Mouse (Mus musculus): Measurements from ENCODE around the gene Rgl3. TPM values are rescaled to one million over a fixed set of nuclear protein-coding genes. Genes with fewer than 3 reads are reported as not detected.
A peak's percentile ranks its signal among the peaks of the same experiment; 100 is the strongest.

The Rgl3 gene
- 1.7 and 2.0 TPM in 2 replicates for polyA plus RNA-seq (2015; fragmentation: Nextera tagmentation; extraction: Ambion mirVana)

- Histone ChIP-seq H3K9me3 (ENCODE audit: control insufficient read depth, low read length) (no peaks in the 10 kb centered on the region), H3K36me3 (ENCODE audit: control insufficient read depth, insufficient read depth, low read length) (no peaks in the 10 kb centered on the region), H3K4me2 (ENCODE audit: low read depth, low read length) (peak within 1 kb of the TSS; percentile 68), H3K27me3 (replicated peaks; ENCODE audit: control insufficient read depth, insufficient read depth, low read length) (peaks cover 63% of the 10 kb centered on the region), H3K9ac (ENCODE audit: low read depth, low read length) (peak within 1 kb of the TSS; percentile 63), H3K4me3 (ENCODE audit: low read length) (peak within 1 kb of the TSS; percentile 54), H3K27ac (ENCODE audit: low read length) (no peak within 1 kb of the TSS), H3K4me1 (ENCODE audit: control insufficient read depth, insufficient read depth, low read length) (peaks cover 26% of the 10 kb centered on the region)
- WGBS = under 1% methylated on average over 42 of the region's 42 CpGs
- peak; percentile 45 for ATAC-seq
Measured at GRCm38 (mm10) chr9:21989230-21990110, at the start of gene Rgl3. Gene Rgl3, minus strand, starts transcription at chr9:21989446.

DNA sequence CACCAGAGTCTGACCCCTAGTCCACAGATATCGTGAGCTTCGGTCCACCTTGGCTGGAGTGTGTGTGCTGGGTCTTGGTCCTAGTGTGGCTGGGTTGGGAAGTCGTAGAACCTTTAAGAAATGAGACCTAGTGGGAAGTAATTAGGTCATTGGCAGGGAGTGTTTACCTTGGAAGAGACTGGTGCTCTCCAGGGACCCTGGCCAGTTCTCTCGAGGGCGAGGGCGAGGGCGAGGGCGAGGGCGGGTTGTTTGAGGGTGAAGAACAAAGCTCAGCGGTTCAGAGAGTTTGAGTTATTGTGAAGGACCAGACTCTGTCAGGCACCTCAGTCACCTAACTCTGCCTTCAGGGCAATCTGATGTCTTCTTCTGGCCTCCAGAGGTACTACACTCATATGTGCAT lies 48.6 kb upstream of the Rgl3 start:
- WGBS = 62% methylated on average over 10 of the region's 10 CpGs
- Histone ChIP-seq H3K4me1 (ENCODE audit: control insufficient read depth, insufficient read depth, low read length) (no peaks in the 10 kb centered on the region), H3K4me3 (ENCODE audit: low read length) (no peak overlapping the region), H3K9me3 (ENCODE audit: control insufficient read depth, low read length) (no peaks in the 10 kb centered on the region), H3K36me3 (ENCODE audit: control insufficient read depth, insufficient read depth, low read length) (no peaks in the 10 kb centered on the region), H3K27ac (ENCODE audit: low read length) (no peak overlapping the region), H3K9ac (ENCODE audit: low read depth, low read length) (no peak overlapping the region), H3K27me3 (replicated peaks; ENCODE audit: control insufficient read depth, insufficient read depth, low read length) (no peaks in the 10 kb centered on the region), H3K4me2 (ENCODE audit: low read depth, low read length) (no peak overlapping the region)
- no peak for ATAC-seq

DNA sequence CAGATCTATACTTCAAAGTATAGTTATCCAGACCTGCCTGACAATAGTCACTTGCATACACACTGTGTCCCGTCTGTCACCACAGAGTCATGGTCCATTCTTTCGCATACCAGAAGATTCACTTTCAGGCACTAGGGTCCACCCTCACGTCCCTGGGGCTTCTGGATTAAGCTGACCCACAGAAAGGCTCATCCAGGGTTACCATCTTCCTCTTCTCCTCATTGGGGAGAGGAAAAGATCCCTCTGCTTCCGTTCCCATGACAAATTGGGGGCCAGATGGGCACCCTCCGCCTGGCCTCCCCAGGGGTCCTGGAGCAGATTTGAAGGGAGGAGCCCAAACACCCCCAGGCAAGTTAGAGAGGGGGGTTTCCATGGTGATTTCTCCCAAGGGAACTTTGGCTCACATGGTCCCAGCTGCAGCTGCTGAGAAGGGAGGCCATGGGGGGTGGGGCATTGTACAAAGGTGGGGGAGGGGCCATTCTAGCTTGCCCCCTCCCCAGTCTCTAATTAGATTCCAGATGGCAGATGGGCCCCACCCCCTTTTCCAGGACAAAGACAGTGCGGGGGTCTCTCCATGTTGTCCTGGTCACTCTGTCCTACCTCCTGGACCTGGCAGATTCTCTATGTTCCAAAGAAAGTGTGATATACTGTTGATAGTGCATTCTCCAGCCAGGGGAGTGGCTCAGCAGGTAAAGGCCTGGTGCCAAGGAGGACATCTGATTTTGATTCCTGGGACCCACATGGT lies 46.2 kb upstream of the Rgl3 start:
- H3K27me3 ChIP-seq (replicated peaks; ENCODE audit: control insufficient read depth, insufficient read depth, low read length) = no peaks in the 10 kb centered on the region
- 54% methylated on average over 6 of the region's 6 CpGs for WGBS

GRCm38 (mm10) chr9:22030386-22030785 lies 41.1 kb upstream of the Rgl3 start:
- no peaks in the 10 kb centered on the region for H3K4me1 ChIP-seq (ENCODE audit: control insufficient read depth, insufficient read depth, low read length)
- H3K4me2 ChIP-seq (ENCODE audit: low read depth, low read length) = no peak overlapping the region
- no peaks in the 10 kb centered on the region for H3K27me3 ChIP-seq (replicated peaks; ENCODE audit: control insufficient read depth, insufficient read depth, low read length)
- no peak overlapping the region for H3K4me3 ChIP-seq (ENCODE audit: low read length)
- H3K9me3 ChIP-seq (ENCODE audit: control insufficient read depth, low read length) = no peaks in the 10 kb centered on the region
- 89% methylated on average over 9 of the region's 9 CpGs for WGBS
- H3K9ac ChIP-seq (ENCODE audit: low read depth, low read length) = no peak overlapping the region
- no peaks in the 10 kb centered on the region for H3K36me3 ChIP-seq (ENCODE audit: control insufficient read depth, insufficient read depth, low read length)
- no peak for ATAC-seq
- H3K27ac ChIP-seq (ENCODE audit: low read length) = no peak overlapping the region

More for the DNA sequence above, 46.2 kb upstream of the Rgl3 start:
- ATAC-seq = no peak
- Histone ChIP-seq H3K4me3 (ENCODE audit: low read length) (no peak overlapping the region), H3K9me3 (ENCODE audit: control insufficient read depth, low read length) (no peaks in the 10 kb centered on the region), H3K4me2 (ENCODE audit: low read depth, low read length) (no peak overlapping the region), H3K27ac (ENCODE audit: low read length) (no peak overlapping the region), H3K4me1 (ENCODE audit: control insufficient read depth, insufficient read depth, low read length) (no peaks in the 10 kb centered on the region), H3K9ac (ENCODE audit: low read depth, low read length) (no peak overlapping the region), H3K36me3 (ENCODE audit: control insufficient read depth, insufficient read depth, low read length) (no peaks in the 10 kb centered on the region)

DNA sequence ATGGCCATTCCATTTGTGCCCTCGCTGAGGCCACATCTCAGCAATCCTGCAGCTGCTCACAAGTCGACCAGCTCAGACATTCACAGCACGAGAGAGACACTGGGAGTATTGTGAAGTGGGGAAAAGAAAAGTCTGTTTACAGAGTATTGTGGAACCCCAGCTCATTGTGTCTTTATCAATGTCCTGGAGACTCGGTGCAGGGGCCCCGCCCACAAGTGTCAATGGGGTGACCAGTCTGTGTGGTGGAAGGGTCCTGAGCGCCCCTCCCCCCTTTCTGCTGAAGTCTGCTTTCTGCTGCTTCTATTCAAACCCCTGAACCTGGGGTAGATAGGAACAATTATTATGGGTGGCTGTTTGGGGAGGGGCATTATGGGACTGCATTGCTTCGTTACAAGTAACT lies 39.2 kb upstream of the Rgl3 start:
- no peak for ATAC-seq
- H3K36me3 ChIP-seq (ENCODE audit: control insufficient read depth, insufficient read depth, low read length) = no peaks in the 10 kb centered on the region
- H3K9me3 ChIP-seq (ENCODE audit: control insufficient read depth, low read length) = no peaks in the 10 kb centered on the region
- H3K9ac ChIP-seq (ENCODE audit: low read depth, low read length) = no peak overlapping the region
- no peak overlapping the region for H3K4me3 ChIP-seq (ENCODE audit: low read length)
- WGBS = 47% methylated on average over 7 of the region's 7 CpGs
- no peaks in the 10 kb centered on the region for H3K27me3 ChIP-seq (replicated peaks; ENCODE audit: control insufficient read depth, insufficient read depth, low read length)
- H3K27ac ChIP-seq (ENCODE audit: low read length) = no peak overlapping the region
- H3K4me1 ChIP-seq (ENCODE audit: control insufficient read depth, insufficient read depth, low read length) = no peaks in the 10 kb centered on the region
- H3K4me2 ChIP-seq (ENCODE audit: low read depth, low read length) = no peak overlapping the region

DNA sequence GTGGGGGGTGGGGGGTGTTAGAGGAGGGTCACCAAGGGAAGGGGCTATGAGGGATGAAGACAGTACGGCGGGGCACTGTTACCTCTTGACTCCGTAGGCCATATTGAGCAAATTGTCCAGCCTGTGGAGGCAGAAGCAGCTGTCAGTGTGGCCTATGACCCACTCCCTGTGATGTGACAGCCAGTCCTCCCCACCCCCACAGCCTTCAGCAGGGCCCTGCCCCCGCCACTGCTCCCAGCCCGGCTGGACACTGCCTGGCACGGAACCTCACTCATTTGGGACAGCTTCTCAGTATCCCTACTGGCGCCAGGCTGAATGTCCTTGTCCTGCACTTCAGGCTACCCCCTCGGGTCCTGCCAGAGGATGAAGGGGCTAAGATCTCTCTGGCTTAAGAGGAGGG lies 35.3 kb upstream of the Rgl3 start:
- Histone ChIP-seq H3K4me1 (ENCODE audit: control insufficient read depth, insufficient read depth, low read length) (no peaks in the 10 kb centered on the region), H3K27ac (ENCODE audit: low read length) (no peak overlapping the region), H3K9me3 (ENCODE audit: control insufficient read depth, low read length) (no peaks in the 10 kb centered on the region), H3K9ac (ENCODE audit: low read depth, low read length) (no peak overlapping the region), H3K4me2 (ENCODE audit: low read depth, low read length) (no peak overlapping the region), H3K27me3 (replicated peaks; ENCODE audit: control insufficient read depth, insufficient read depth, low read length) (no peaks in the 10 kb centered on the region), H3K36me3 (ENCODE audit: control insufficient read depth, insufficient read depth, low read length) (no peaks in the 10 kb centered on the region), H3K4me3 (ENCODE audit: low read length) (no peak overlapping the region)
- no peak for ATAC-seq
- 58% methylated on average over 8 of the region's 8 CpGs for WGBS

- no peak for ATAC-seq
- Histone ChIP-seq H3K36me3 (ENCODE audit: control insufficient read depth, insufficient read depth, low read length) (peaks cover 17% of the 10 kb centered on the region), H3K9ac (ENCODE audit: low read depth, low read length) (no peak overlapping the region), H3K9me3 (ENCODE audit: control insufficient read depth, low read length) (no peaks in the 10 kb centered on the region), H3K27me3 (replicated peaks; ENCODE audit: control insufficient read depth, insufficient read depth, low read length) (no peaks in the 10 kb centered on the region), H3K4me1 (ENCODE audit: control insufficient read depth, insufficient read depth, low read length) (no peaks in the 10 kb centered on the region), H3K4me3 (ENCODE audit: low read length) (no peak overlapping the region), H3K27ac (ENCODE audit: low read length) (no peak overlapping the region), H3K4me2 (ENCODE audit: low read depth, low read length) (no peak overlapping the region)
- WGBS = 74% methylated on average over 7 of the region's 7 CpGs
Measured at GRCm38 (mm10) chr9:22017208-22017825, 28.1 kb upstream of the Rgl3 start.

- Histone ChIP-seq H3K27ac (ENCODE audit: low read length) (no peak overlapping the region), H3K9ac (ENCODE audit: low read depth, low read length) (no peak overlapping the region), H3K27me3 (replicated peaks; ENCODE audit: control insufficient read depth, insufficient read depth, low read length) (no peaks in the 10 kb centered on the region), H3K4me1 (ENCODE audit: control insufficient read depth, insufficient read depth, low read length) (no peaks in the 10 kb centered on the region), H3K9me3 (ENCODE audit: control insufficient read depth, low read length) (no peaks in the 10 kb centered on the region), H3K4me2 (ENCODE audit: low read depth, low read length) (no peak overlapping the region), H3K36me3 (ENCODE audit: control insufficient read depth, insufficient read depth, low read length) (peaks cover 27% of the 10 kb centered on the region), H3K4me3 (ENCODE audit: low read length) (no peak overlapping the region)
- WGBS = 73% methylated on average over 10 of the region's 10 CpGs
- no peak for ATAC-seq
Measured at GRCm38 (mm10) chr9:22016245-22016644, 27.0 kb upstream of the Rgl3 start.

DNA sequence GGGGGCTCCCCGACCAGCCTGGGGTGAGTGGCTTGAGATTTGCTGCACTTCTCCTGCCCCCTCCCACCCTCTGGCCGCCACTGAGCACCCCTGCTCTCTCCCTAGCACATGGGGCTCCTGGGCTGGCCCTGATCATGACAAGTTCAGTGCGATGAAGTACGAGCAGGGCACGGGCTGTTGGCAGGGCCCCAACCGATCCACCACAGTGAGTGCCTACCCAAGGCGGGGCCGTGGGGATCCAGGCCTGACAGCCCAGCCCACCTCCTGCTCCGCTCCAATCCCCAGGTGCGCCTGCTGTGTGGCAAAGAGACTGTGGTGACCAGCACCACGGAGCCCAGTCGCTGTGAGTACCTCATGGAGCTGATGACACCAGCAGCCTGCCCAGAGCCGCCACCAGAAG lies 23.5 kb upstream of the Rgl3 start:
- WGBS = 90% methylated on average over 13 of the region's 13 CpGs
- H3K9ac ChIP-seq (ENCODE audit: low read depth, low read length) = no peak overlapping the region
- H3K36me3 ChIP-seq (ENCODE audit: control insufficient read depth, insufficient read depth, low read length) = peaks cover 45% of the 10 kb centered on the region
- ATAC-seq = no peak
- no peaks in the 10 kb centered on the region for H3K9me3 ChIP-seq (ENCODE audit: control insufficient read depth, low read length)
- H3K4me2 ChIP-seq (ENCODE audit: low read depth, low read length) = no peak overlapping the region
- no peak overlapping the region for H3K27ac ChIP-seq (ENCODE audit: low read length)
- no peaks in the 10 kb centered on the region for H3K4me1 ChIP-seq (ENCODE audit: control insufficient read depth, insufficient read depth, low read length)
- H3K27me3 ChIP-seq (replicated peaks; ENCODE audit: control insufficient read depth, insufficient read depth, low read length) = no peaks in the 10 kb centered on the region
- no peak overlapping the region for H3K4me3 ChIP-seq (ENCODE audit: low read length)

Data from intestine, embryonic 16.5 days (tissue).